Mouse (Mus musculus) brain, adult 10 weeks (tissue): Measurements from ENCODE around the gene Ebf1. TPM values are rescaled to one million over a fixed set of nuclear protein-coding genes. Genes with fewer than 3 reads are reported as not detected.

ENCODE experiments used
- polyA plus RNA-seq: library from polyadenylated mRNA; stranded (reverse); fragments of 350-450 nt; fragmentation: Illumina TruSeq; extraction: RNeasy Lipid Tissue Mini Kit (QIAGEN cat#74804); gene quantifications from one replicate; pipeline ENCODE4 v1.2.3, GENCODE M21; 2015; ENCODE audit warnings: low read depth, low replicate concordance

Ebf1 gene
- polyA plus RNA-seq = 4.3 TPM

DNA sequence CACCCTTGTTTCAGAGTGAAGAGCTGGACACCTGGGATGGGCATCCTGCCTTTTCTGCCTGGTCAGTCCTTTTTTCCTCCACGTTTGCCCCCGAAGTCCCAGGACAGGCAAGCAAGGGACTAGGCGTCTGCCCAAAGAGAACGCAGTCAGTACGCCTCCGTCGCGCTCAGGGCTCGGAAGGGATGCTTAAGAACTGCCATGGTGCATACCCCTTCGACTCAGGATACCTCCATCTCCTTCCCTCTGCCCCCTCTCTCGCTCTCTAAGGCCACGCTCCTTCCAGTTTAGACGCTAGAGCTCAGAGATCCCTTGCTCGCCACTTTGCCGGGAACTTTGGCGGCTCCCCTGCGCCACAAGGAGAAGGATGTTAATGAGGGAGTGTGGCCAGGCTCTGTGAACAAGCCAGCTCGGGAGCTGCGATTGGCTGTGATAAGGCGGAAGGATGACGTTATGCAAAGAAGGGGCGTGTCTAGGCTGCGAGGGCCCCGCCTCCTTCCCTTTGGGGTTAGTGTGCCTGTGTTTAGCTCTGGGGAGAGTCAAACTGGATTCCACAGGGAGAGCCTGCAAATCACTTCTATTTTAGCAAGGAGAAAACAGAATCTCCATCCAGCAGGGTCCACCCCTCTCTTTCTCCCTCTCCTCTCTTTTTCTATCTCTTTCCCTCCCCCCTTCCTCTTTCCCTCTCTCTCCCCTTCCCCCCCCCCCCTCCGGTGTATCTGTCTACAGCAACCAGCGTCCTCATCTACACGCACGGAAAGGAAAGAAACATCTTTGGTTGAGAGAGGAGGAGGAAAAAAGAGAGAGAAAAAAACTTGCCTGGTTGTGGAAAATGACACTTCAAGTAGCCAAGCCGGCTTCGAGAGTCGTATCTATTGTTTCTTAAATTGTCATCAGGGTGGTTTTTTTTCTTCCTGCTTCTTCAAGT is at the start of gene Ebf1:
Gene Ebf1 (plus strand): TSS at position 530 of the 925 bp plus-strand sequence.

Other genes starting within 250 kb of the Ebf1 start
- not detected for gene Il12b, start 217.3 kb upstream of the Ebf1 start, polyA plus RNA-seq
- 95.8 TPM for gene Ublcp1, start 146.8 kb upstream of the Ebf1 start, polyA plus RNA-seq
- gene Rnf145, start 98.4 kb upstream of the Ebf1 start, polyA plus RNA-seq = 56.7 TPM